Mouse (Mus musculus): ENCODE results near the gene Slc7a8. TPM values are rescaled to one million over a fixed set of nuclear protein-coding genes. Genes with fewer than 3 reads are reported as not detected.

Slc7a8 gene
- total and polyA plus RNA-seq, 2 experiments from 2014 or later, result 13.3 to 14.5 TPM

DNA sequence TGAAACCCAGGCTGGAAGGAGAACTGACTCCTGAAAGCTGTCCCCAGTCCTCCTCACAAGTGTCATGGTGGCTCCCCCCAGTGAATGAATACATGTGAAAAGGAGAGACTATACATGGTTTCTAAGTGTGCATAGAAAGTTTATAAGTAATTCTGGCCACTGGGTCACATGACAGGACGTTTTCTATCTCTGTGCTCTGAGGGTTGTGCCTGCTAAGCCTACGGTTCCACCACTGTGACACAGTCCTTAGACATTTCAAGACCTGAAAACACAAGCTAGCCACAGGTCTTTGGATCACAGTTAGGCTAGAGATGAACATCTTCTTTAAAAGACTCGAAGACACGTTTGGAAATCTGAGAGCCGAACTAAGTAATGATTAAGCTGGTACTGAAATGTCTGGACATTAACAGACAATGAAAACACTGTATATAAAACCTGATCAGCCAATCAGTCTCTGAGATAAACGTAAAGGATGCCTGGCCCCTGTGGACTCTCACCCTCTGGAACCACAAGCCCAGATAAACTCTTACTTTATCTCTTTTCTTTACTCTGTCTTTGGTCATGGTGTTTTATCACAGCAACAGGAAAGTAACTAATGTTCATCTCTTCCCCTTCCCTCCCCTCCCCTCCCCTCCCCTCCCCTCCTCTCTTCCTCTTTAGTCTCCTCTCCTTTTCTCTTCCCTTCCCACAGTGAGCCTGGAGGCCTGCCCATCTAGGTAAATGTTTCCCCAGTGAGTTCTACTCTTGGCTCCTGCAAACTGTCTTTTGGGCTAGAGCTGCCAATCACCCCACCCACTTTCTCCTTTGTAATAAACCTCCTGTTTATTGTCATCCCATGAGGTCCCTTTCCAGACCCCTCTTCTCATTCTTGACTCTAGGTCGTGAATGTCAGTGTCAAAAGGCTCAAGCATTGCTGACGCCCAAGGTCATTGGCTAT lies 12.4 kb upstream of the Slc7a8 start:
- WGBS, result 81% methylated on average over 8 of the region's 8 CpGs
- Histone ChIP-seq H3K4me2 (ENCODE audit: low read depth) (no peak overlapping the region), H3K27ac (ENCODE audit: low read depth, low read length) (no peak overlapping the region), H3K9me3 (ENCODE audit: low read length) (no peaks in the 10 kb centered on the region), H3K9ac (no peak overlapping the region), H3K27me3 (ENCODE audit: insufficient read depth, low read length) (no peaks in the 10 kb centered on the region), H3K4me1 (ENCODE audit: insufficient read depth) (no peaks in the 10 kb centered on the region), H3K4me3 (ENCODE audit: low read depth, low read length) (no peak overlapping the region), H3K36me3 (ENCODE audit: insufficient read depth) (no peaks in the 10 kb centered on the region)
- ATAC-seq, result no peak
- TF ChIP-seq CTCF (IDR thresholded peaks at IDR 0.05; ENCODE audit: low read depth), result no peak
- DNase-seq, result no peak

DNA sequence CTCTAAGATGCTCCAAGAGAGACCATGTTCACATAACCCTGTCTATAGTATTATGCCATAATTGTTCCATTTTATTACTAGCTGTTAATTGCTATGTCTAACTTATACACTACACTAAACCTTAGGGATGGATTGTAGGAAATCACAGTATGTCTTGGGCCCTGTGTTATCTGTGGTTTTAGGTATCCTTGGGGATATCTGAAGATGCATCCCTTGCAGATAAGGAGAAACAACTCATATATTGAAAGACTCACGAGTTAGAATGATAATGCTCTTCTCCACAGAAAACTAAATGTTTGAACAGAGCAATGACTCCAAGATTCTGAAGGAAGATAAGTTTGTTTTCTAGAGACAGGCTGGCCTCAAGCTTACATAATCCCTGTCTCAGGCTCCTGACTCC lies 11.6 kb upstream of the Slc7a8 start:
- Histone ChIP-seq H3K27ac (ENCODE audit: low read depth, low read length) (no peak overlapping the region), H3K9me3 (ENCODE audit: low read length) (no peaks in the 10 kb centered on the region), H3K4me1 (ENCODE audit: insufficient read depth) (no peaks in the 10 kb centered on the region), H3K4me3 (ENCODE audit: low read depth, low read length) (no peak overlapping the region), H3K9ac (no peak overlapping the region), H3K4me2 (ENCODE audit: low read depth) (no peak overlapping the region), H3K36me3 (ENCODE audit: insufficient read depth) (no peaks in the 10 kb centered on the region), H3K27me3 (ENCODE audit: insufficient read depth, low read length) (no peaks in the 10 kb centered on the region)
- WGBS, result 78% methylated on average over 1 of the region's 1 CpGs
- ATAC-seq, result no peak
- no peak for DNase-seq
- no peak for TF ChIP-seq CTCF (IDR thresholded peaks at IDR 0.05; ENCODE audit: low read depth)

DNA sequence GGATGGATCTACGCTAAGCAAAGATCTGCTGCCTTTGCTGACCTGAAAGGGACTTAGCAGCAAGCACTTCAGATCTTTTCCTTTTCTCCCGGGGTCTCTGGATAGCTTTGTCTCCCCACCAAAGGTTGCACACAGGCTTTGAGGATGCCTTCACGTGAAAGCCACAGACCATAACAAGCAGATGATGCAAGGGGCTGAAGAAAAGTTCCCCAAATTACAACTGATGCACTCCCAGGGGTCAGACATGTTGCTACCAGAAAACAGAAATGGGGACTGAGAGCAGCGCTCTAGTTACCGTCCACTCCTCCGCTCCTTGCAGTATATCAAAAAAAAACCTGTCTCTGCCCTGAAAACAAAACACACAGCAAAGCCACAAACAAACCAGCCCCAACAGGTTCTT lies 10.4 kb upstream of the Slc7a8 start:
- 76% methylated on average over 6 of the region's 6 CpGs for WGBS
- Histone ChIP-seq H3K27ac (ENCODE audit: low read depth, low read length) (no peak overlapping the region), H3K4me2 (ENCODE audit: low read depth) (no peak overlapping the region), H3K9me3 (ENCODE audit: low read length) (no peaks in the 10 kb centered on the region), H3K36me3 (ENCODE audit: insufficient read depth) (no peaks in the 10 kb centered on the region), H3K4me3 (ENCODE audit: low read depth, low read length) (no peak overlapping the region), H3K9ac (no peak overlapping the region), H3K27me3 (ENCODE audit: insufficient read depth, low read length) (no peaks in the 10 kb centered on the region), H3K4me1 (ENCODE audit: insufficient read depth) (no peaks in the 10 kb centered on the region)
- DNase-seq (no peak), ATAC-seq (no peak)
- no peak for TF ChIP-seq CTCF (IDR thresholded peaks at IDR 0.05; ENCODE audit: low read depth)

DNA sequence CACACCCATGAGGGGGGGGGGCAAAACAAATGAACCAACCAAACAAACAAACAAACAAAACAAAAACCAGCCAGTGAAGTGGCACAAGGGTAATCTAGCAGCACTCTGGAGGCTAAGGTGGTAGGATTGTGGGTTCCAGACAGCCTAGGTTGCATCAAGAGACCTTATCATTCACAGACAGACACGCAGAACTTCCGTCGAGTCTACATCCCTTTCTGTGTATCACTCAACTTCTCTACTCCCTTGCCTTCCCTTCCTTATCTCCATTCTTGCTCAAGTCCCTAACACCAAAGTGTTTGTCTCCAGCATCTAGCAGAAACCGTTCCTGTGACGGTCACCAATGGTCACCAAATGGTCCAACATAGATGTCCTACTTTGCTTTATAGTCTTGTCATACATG lies 6.5 kb upstream of the Slc7a8 start:
- DNase-seq, result no peak
- H3K27ac ChIP-seq (ENCODE audit: low read depth, low read length), result no peak overlapping the region
- ATAC-seq, result no peak
- H3K36me3 ChIP-seq (ENCODE audit: insufficient read depth), result no peaks in the 10 kb centered on the region
- H3K9ac ChIP-seq, result no peak overlapping the region
- 93% methylated on average over 5 of the region's 5 CpGs for WGBS
- H3K4me3 ChIP-seq (ENCODE audit: low read depth, low read length), result no peak overlapping the region
- H3K9me3 ChIP-seq (ENCODE audit: low read length), result no peaks in the 10 kb centered on the region
- no peaks in the 10 kb centered on the region for H3K4me1 ChIP-seq (ENCODE audit: insufficient read depth)
- no peak overlapping the region for H3K4me2 ChIP-seq (ENCODE audit: low read depth)
- TF ChIP-seq CTCF (IDR thresholded peaks at IDR 0.05; ENCODE audit: low read depth), result no peak
- no peaks in the 10 kb centered on the region for H3K27me3 ChIP-seq (ENCODE audit: insufficient read depth, low read length)

DNA sequence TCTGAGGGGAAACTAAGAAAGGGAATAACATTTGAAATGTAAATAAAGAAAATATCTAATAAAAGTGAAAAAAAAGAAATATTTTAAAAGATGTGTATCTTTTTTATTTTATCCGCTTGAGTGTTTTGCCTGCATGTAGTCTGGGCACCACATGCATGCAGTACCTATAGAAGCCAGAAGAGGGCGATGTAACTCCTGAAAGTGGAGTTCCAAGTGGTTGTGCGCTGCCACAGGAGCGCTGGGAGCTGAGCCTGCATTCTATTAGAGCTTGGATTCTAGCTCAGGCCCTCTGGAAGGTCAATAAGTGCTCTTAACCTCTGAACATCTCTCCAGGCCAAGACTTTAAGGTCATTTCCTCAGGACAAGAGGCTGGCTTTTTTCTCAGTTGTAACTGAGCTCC lies 5.5 kb upstream of the Slc7a8 start:
- no peak for DNase-seq
- no peaks in the 10 kb centered on the region for H3K4me1 ChIP-seq (ENCODE audit: insufficient read depth)
- H3K27me3 ChIP-seq (ENCODE audit: insufficient read depth, low read length), result no peaks in the 10 kb centered on the region
- no peak for ATAC-seq
- H3K9me3 ChIP-seq (ENCODE audit: low read length), result no peaks in the 10 kb centered on the region
- 54% methylated on average over 4 of the region's 4 CpGs for whole genome bisulfite sequencing
- no peak overlapping the region for H3K27ac ChIP-seq (ENCODE audit: low read depth, low read length)
- peak; percentile 54 for TF ChIP-seq CTCF (IDR thresholded peaks at IDR 0.05; ENCODE audit: low read depth)
- no peak overlapping the region for H3K4me3 ChIP-seq (ENCODE audit: low read depth, low read length)
- H3K9ac ChIP-seq, result no peak overlapping the region
- no peak overlapping the region for H3K4me2 ChIP-seq (ENCODE audit: low read depth)
- H3K36me3 ChIP-seq (ENCODE audit: insufficient read depth), result no peaks in the 10 kb centered on the region

DNA sequence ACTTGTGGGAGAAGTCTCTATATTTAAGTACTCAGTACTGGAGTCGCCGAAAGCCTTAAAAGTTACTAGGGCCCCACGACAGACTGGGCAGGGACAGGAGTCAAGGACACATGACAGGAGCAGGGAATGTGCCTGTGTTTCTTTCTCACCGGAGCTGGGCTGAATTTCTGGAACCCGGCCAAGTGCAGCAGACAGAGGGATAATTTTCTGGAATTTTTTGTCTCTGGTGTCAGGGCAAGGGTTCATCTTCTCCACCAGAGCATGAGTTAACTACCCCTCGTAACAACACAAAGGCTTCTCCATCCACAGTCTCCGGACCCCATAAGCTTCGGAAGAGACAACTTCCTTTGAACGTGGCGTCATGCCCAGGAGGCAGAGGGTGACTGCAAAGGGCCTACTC lies 4.7 kb upstream of the Slc7a8 start:
- Histone ChIP-seq H3K4me1 (ENCODE audit: insufficient read depth) (no peaks in the 10 kb centered on the region), H3K27me3 (ENCODE audit: insufficient read depth, low read length) (no peaks in the 10 kb centered on the region), H3K9ac (no peak overlapping the region), H3K9me3 (ENCODE audit: low read length) (no peaks in the 10 kb centered on the region), H3K4me3 (ENCODE audit: low read depth, low read length) (no peak overlapping the region), H3K27ac (ENCODE audit: low read depth, low read length) (no peak overlapping the region), H3K4me2 (ENCODE audit: low read depth) (no peak overlapping the region), H3K36me3 (ENCODE audit: insufficient read depth) (no peaks in the 10 kb centered on the region)
- 48% methylated on average over 10 of the region's 10 CpGs for WGBS
- DNase-seq (no peak), ATAC-seq (no peak)
- TF ChIP-seq CTCF (IDR thresholded peaks at IDR 0.05; ENCODE audit: low read depth), result no peak

DNA sequence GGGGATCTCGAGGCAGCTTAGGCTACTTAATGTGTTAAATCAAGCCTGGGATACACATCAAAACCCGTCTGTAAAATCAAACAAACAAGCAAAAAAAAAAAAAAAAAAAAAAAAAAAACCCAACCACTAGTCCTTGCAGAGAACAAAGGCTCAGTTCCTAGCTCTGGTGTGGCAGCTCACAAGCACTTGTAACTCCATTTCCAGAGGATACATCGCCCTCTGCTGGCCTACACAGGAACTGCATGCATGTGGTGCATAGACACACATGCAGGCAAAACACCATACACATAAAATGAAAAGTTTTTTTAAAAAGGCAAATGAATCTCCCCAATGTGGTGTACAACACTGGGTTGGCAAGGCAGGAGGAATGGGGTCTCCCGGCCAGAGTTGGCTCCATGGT lies 4.2 kb upstream of the Slc7a8 start:
- WGBS, result 41% methylated on average over 4 of the region's 4 CpGs
- DNase-seq, result peak; percentile 65
- TF ChIP-seq CTCF (IDR thresholded peaks at IDR 0.05; ENCODE audit: low read depth), result peak; percentile 80
- Histone ChIP-seq H3K9ac (no peak overlapping the region), H3K9me3 (ENCODE audit: low read length) (no peaks in the 10 kb centered on the region), H3K36me3 (ENCODE audit: insufficient read depth) (no peaks in the 10 kb centered on the region), H3K4me1 (ENCODE audit: insufficient read depth) (no peaks in the 10 kb centered on the region), H3K4me2 (ENCODE audit: low read depth) (no peak overlapping the region), H3K27me3 (ENCODE audit: insufficient read depth, low read length) (no peaks in the 10 kb centered on the region), H3K4me3 (ENCODE audit: low read depth, low read length) (no peak overlapping the region), H3K27ac (ENCODE audit: low read depth, low read length) (no peak overlapping the region)
- ATAC-seq, result no peak

Data from forebrain, postnatal 0 days (tissue).